Mouse (Mus musculus) forebrain, embryonic 13.5 days (tissue): ENCODE measurements around the gene Lrch1. TPM values are rescaled to one million over a fixed set of nuclear protein-coding genes. Genes with fewer than 3 reads are reported as not detected.

Source experiments
- ATAC-seq: fragments of 200-750 bp; cut with Nextera tagmentation; 2 replicates; pipeline ENCODE4 v1.8.0; 2017
- H3K27ac ChIP-seq: fragments of 300-500 bp; sonication (generic); 2 replicates; pipeline ENCODE4 v1.5.1; 2015; ENCODE audit warnings: inconsistent platforms, mild to moderate bottlenecking, moderate library complexity
- H3K27me3 ChIP-seq: fragments of 300-500 bp; sonication (generic); 2 replicates; pipeline ENCODE4 v1.6.1; 2015; ENCODE audit warnings: mild to moderate bottlenecking, inconsistent platforms
- H3K36me3 ChIP-seq: fragments of 300-500 bp; sonication (generic); 2 replicates; pipeline ENCODE4 v1.6.1; 2015; ENCODE audit warnings: mild to moderate bottlenecking, inconsistent platforms; ENCODE audit not compliant: poor library complexity, severe bottlenecking
- H3K4me1 ChIP-seq: fragments of 300-500 bp; sonication (generic); 2 replicates; pipeline ENCODE4 v1.6.1; 2015; ENCODE audit warnings: inconsistent platforms
- H3K4me2 ChIP-seq: fragments of 300-500 bp; sonication (generic); 2 replicates; pipeline ENCODE4 v1.6.1; 2015; ENCODE audit warnings: inconsistent platforms, mild to moderate bottlenecking, moderate library complexity
- H3K4me3 ChIP-seq: fragments of 300-500 bp; sonication (generic); 2 replicates; pipeline ENCODE4 v1.5.1; 2015; ENCODE audit warnings: mild to moderate bottlenecking, inconsistent platforms
- H3K9ac ChIP-seq: fragments of 300-500 bp; sonication (generic); 2 replicates; pipeline ENCODE4 v1.6.1; 2015; ENCODE audit warnings: mild to moderate bottlenecking, inconsistent platforms
- H3K9me3 ChIP-seq: fragments of 300-500 bp; sonication (generic); replicated peaks from 2 replicates; pipeline ENCODE4 v1.6.1; 2016; ENCODE audit warnings: inconsistent platforms
- WGBS: fragments of 180-500 bp; shearing (Covaris S2); methylation state at CpG from one replicate; pipeline ENCODE4 v1.1.7; 2015; 5-methylcytosine and 5-hydroxymethylcytosine counted together
- polyA plus RNA-seq: library from polyadenylated mRNA; unstranded; fragments of >200 nt; fragmentation: Nextera tagmentation; extraction: Ambion mirVana; gene quantifications from 2 replicates; pipeline ENCODE4 v1.2.1, GENCODE M21; 2015

The Lrch1 gene
- polyA plus RNA-seq, 1 experiment from 2014 or later, result 7.9 TPM

GRCm38 (mm10) chr14:74880868-74881267, 66.8 kb downstream of the Lrch1 start:
- peaks cover 29% of the 10 kb centered on the region for H3K4me1 ChIP-seq
- no peak overlapping the region for H3K4me3 ChIP-seq
- 86% methylated on average over 10 of the region's 10 CpGs for WGBS
- no peak overlapping the region for H3K27ac ChIP-seq
- no peaks in the 10 kb centered on the region for H3K9me3 ChIP-seq
- peaks cover 8% of the 10 kb centered on the region for H3K27me3 ChIP-seq
- H3K9ac ChIP-seq, result no peak overlapping the region
- ATAC-seq, result no peak
- H3K36me3 ChIP-seq, result no peaks in the 10 kb centered on the region
- no peak overlapping the region for H3K4me2 ChIP-seq

GRCm38 (mm10) chr14:74879480-74879879, 68.2 kb downstream of the Lrch1 start:
- H3K4me2 ChIP-seq, result no peak overlapping the region
- 86% methylated on average over 9 of the region's 10 CpGs for WGBS
- no peak overlapping the region for H3K9ac ChIP-seq
- H3K4me3 ChIP-seq, result no peak overlapping the region
- peaks cover 18% of the 10 kb centered on the region for H3K4me1 ChIP-seq
- H3K9me3 ChIP-seq, result no peaks in the 10 kb centered on the region
- no peak for ATAC-seq
- no peaks in the 10 kb centered on the region for H3K36me3 ChIP-seq
- no peak overlapping the region for H3K27ac ChIP-seq
- peaks cover 8% of the 10 kb centered on the region; the same call in 1 of the 2 replicates for H3K27me3 ChIP-seq

GRCm38 (mm10) chr14:74877287-74877686, 70.4 kb downstream of the Lrch1 start:
- Histone ChIP-seq H3K4me3 (no peak overlapping the region), H3K4me2 (no peak overlapping the region), H3K9me3 (no peaks in the 10 kb centered on the region), H3K9ac (no peak overlapping the region), H3K36me3 (no peaks in the 10 kb centered on the region), H3K27me3 (peaks cover 5% of the 10 kb centered on the region; the same call in 1 of the 2 replicates), H3K4me1 (peaks cover 3% of the 10 kb centered on the region; the same call in 1 of the 2 replicates), H3K27ac (no peak overlapping the region; the same call in 1 of the 2 replicates)
- WGBS, result 53% methylated on average over 5 of the region's 5 CpGs
- no peak for ATAC-seq

DNA sequence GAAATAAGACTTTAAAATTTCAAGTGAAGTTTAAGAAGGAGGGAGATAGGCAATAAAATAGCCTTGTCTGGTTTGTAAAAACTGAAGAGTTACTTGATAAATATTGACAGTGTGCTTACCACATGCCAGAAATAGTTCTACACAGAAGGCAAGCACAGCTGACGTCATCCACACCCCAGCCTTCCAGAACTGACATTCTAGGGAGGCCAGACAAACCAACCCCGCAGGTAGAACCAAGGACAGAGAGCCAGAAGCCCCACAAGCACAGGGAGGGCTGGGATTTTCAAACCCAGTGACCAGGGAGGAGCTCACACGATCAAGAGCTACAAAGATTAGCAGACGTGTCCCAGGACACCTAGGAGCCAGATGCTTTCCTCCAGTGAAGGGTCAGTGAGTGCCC, 76.5 kb downstream of the Lrch1 start:
- Histone ChIP-seq H3K27ac (no peak overlapping the region), H3K4me2 (no peak overlapping the region), H3K4me1 (peaks cover 14% of the 10 kb centered on the region; the same call in 1 of the 2 replicates), H3K9me3 (no peaks in the 10 kb centered on the region), H3K9ac (no peak overlapping the region), H3K36me3 (no peaks in the 10 kb centered on the region), H3K27me3 (no peaks in the 10 kb centered on the region; the same call in 1 of the 2 replicates), H3K4me3 (no peak overlapping the region)
- ATAC-seq, result no peak
- WGBS, result 75% methylated on average over 4 of the region's 4 CpGs

DNA sequence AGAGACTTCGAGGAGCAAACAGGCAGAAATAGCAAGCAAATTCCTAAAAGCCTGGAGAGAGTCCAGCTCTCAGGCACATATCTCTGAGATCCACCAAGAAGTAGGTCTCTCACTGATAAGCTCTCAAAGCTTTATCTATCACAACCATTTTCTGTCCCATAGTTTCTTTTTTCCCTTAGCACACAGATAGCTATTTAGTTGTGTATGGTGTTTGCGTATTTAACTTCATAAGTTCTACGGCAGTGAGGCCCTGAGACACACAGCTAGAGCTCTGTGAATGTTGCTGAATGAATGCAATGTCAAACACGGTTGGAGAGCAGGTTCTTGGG, 78.8 kb downstream of the Lrch1 start:
- Histone ChIP-seq H3K9ac (no peak overlapping the region), H3K4me2 (no peak overlapping the region), H3K4me3 (no peak overlapping the region), H3K27me3 (no peaks in the 10 kb centered on the region; the same call in 1 of the 2 replicates), H3K27ac (no peak overlapping the region), H3K9me3 (no peaks in the 10 kb centered on the region), H3K4me1 (peaks cover 18% of the 10 kb centered on the region; the same call in 1 of the 2 replicates), H3K36me3 (no peaks in the 10 kb centered on the region)
- no peak for ATAC-seq
- WGBS, result 86% methylated on average over 4 of the region's 4 CpGs

DNA sequence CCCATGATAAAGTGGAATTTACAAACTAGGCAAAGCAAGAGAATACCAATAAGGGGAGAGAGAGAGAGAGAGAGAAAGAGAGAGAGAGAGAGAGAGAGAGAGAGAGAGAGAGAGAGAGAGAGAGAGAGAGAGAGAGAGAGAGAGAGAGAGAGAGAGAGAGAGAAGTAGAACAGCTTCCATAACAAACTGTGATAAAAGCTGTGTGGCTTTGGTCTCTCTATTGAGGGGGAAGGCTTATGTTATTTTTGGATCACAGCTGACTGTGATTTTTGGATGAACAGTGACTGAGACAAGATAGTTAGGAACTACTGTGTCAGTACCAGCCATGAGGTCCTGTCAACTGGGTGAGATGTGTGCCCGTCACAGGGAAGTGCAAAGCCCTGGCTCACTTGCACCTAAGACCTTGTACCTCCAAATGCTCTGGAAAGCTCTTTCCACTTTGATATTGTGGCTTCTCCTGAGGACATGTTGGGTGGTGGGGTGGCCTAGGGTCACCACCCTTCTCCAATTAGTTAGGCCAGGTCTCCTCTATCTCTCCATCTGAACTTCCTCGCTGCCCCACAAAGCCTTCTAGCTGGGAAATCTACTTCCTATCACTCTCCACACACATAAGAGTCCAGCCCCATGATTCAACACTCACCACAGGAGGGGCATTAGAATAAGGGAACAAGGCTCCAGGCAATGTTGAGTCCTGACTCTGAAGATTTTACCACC, 79.3 kb downstream of the Lrch1 start:
- 93% methylated on average over 2 of the region's 2 CpGs for WGBS
- no peak for ATAC-seq

DNA sequence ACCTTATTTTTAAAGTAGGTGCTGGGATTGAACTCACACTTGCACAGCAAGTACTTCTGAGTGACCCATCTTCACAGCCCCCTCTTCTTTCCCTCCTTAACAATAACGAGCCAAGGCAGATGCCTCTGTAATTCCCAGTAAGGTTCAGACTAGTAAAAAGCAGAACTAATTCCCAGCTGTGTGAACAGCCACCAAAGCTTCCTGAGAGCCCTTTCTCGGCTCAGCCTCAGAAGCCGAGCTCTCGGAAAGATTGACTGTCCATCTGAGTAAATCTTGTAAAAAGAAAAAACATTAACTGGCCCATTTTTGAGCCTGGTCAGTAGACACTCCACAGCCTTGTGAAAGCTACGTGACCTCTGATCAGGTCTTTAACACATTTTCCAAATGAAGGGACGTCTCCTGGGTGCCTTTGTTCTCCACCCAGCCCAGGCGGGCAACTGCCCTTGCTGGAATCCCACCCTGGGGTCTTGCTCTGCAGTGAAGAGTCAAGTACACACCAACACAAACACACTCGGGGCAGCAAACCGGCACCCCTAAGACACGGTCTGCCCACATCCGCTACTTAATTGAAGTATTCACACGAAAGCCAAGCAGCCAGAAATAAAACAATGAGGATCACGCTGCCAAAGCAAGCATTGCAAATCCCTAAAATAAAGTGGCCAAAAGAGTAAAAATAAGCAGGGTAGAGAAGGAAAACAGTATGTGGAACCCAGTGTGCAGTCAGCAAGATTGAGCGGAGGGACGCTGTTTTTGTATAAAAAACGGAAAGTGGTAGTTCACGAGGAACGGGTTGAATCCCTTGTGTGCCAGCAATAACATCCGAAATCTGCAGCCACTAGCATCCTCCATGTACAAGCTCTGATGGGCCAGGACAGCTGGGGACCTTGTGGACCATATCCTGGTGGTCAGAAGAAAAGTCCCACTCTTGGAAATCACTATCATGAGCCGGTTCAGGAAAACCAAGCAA, 80.3 kb downstream of the Lrch1 start:
- Histone ChIP-seq H3K4me3 (no peak overlapping the region), H3K27me3 (no peaks in the 10 kb centered on the region; the same call in 1 of the 2 replicates), H3K4me2 (peak overlapping the region; percentile 17), H3K36me3 (no peaks in the 10 kb centered on the region), H3K9ac (no peak overlapping the region), H3K4me1 (peaks cover 18% of the 10 kb centered on the region; the same call in 1 of the 2 replicates), H3K9me3 (no peaks in the 10 kb centered on the region), H3K27ac (no peak overlapping the region)
- 31% methylated on average over 20 of the region's 20 CpGs for WGBS
- ATAC-seq, result no peak

More for the DNA sequence above, 79.3 kb downstream of the Lrch1 start:
- H3K4me2 ChIP-seq, result no peak overlapping the region
- H3K4me1 ChIP-seq, result peaks cover 18% of the 10 kb centered on the region; the same call in 1 of the 2 replicates
- H3K9me3 ChIP-seq, result no peaks in the 10 kb centered on the region
- no peaks in the 10 kb centered on the region for H3K36me3 ChIP-seq
- H3K27me3 ChIP-seq, result no peaks in the 10 kb centered on the region; the same call in 1 of the 2 replicates
- H3K9ac ChIP-seq, result no peak overlapping the region
- no peak overlapping the region for H3K27ac ChIP-seq
- H3K4me3 ChIP-seq, result no peak overlapping the region

GRCm38 (mm10) chr14:74865738-74866137, 81.9 kb downstream of the Lrch1 start:
- whole genome bisulfite sequencing, result 81% methylated on average over 3 of the region's 3 CpGs

GRCm38 (mm10) chr14:74864805-74865483, 82.7 kb downstream of the Lrch1 start:
- H3K4me3 ChIP-seq, result no peak overlapping the region
- H3K36me3 ChIP-seq, result no peaks in the 10 kb centered on the region
- no peak for ATAC-seq
- no peak overlapping the region for H3K4me2 ChIP-seq
- no peaks in the 10 kb centered on the region for H3K9me3 ChIP-seq
- H3K9ac ChIP-seq, result no peak overlapping the region
- no peaks in the 10 kb centered on the region; the same call in 1 of the 2 replicates for H3K27me3 ChIP-seq
- no peak overlapping the region for H3K27ac ChIP-seq
- H3K4me1 ChIP-seq, result peaks cover 18% of the 10 kb centered on the region; the same call in 1 of the 2 replicates
- WGBS, result 74% methylated on average over 5 of the region's 5 CpGs

More at GRCm38 (mm10) chr14:74865738-74866137, 81.9 kb downstream of the Lrch1 start:
- Histone ChIP-seq H3K27me3 (no peaks in the 10 kb centered on the region; the same call in 1 of the 2 replicates), H3K9ac (no peak overlapping the region), H3K4me1 (peaks cover 18% of the 10 kb centered on the region; the same call in 1 of the 2 replicates), H3K9me3 (no peaks in the 10 kb centered on the region), H3K4me3 (no peak overlapping the region), H3K4me2 (no peak overlapping the region), H3K27ac (no peak overlapping the region), H3K36me3 (no peaks in the 10 kb centered on the region)
- no peak for ATAC-seq

DNA sequence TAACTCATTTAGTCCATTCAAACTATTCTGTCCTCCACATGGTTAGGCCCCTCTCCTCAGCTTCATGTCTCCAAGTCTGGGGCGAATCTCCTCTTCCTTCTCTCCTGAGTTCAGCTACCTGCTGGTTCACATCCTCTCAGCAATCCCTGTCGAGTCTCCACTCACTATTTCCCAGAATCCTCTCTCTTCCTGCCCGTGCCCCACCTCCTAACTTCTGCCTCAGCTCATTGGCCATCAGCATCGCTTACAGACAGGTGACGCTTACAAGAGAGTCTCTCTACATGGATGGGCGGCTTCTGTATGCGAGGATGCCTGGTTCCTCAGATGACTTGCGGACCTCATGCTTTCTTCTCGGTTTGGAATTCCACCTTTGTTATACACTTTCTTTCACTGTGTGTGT, 86.2 kb downstream of the Lrch1 start:
- no peak overlapping the region for H3K4me3 ChIP-seq
- H3K4me2 ChIP-seq, result no peak overlapping the region
- 88% methylated on average over 9 of the region's 9 CpGs for WGBS
- no peak for ATAC-seq
- no peak overlapping the region for H3K27ac ChIP-seq
- H3K4me1 ChIP-seq, result peaks cover 7% of the 10 kb centered on the region; the same call in 1 of the 2 replicates
- H3K27me3 ChIP-seq, result no peaks in the 10 kb centered on the region
- H3K9ac ChIP-seq, result no peak overlapping the region
- H3K9me3 ChIP-seq, result no peaks in the 10 kb centered on the region
- H3K36me3 ChIP-seq, result no peaks in the 10 kb centered on the region

DNA sequence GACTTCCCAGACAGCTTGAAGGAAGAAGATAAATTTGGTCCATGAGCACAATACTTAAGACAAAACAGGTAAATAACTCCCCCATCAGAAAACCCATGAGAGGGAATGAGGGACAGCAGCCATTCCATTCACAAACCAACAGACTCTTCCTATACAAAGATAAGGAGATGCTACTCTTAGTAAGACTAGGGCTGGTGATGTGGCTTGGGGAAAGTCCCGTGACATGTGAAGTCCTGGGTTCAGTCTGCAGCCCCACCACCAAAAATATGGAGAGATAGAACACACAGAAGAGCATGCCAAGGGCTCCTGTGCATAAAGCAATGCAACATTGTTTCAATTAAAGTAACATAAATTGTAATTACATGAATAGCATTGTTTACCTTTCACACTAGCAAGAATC, 88.5 kb downstream of the Lrch1 start:
- ATAC-seq, result no peak
- Histone ChIP-seq H3K4me2 (no peak overlapping the region), H3K9me3 (no peaks in the 10 kb centered on the region), H3K27me3 (no peaks in the 10 kb centered on the region), H3K36me3 (no peaks in the 10 kb centered on the region), H3K4me3 (no peak overlapping the region), H3K27ac (no peak overlapping the region), H3K9ac (no peak overlapping the region), H3K4me1 (no peaks in the 10 kb centered on the region)
- WGBS, result 91% methylated on average over 1 of the region's 1 CpGs
